Mouse (Mus musculus) lung, postnatal 10 days (tissue): ENCODE results near the gene Prr22.

Experiments used
- DNase-seq: peaks from one replicate; pipeline ENCODE4 v3.0.0; 2021

The Prr22 gene

DNA sequence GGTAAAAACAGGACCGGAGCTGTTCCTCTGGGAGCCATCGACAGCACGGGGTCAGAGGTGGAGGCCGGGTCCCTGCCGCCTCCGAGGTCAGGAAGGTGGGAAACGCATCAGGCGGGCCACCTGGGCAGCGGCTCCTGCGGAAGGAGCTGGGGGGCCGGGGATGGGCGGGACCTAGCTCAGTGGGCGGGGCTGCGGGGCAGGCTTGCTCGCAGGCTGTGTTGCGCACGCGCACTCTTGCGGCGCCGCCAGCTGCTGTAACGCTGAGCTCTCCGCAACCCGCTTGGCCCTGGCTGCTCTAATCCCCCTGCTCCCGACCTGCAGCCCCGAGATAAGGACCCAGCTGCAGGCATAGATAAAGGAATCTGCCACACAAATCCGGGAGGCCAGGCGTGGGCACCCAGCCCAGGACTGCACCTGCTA lies 8.0 kb upstream of the Prr22 start:
- DNase-seq: peak; percentile 90

DNA sequence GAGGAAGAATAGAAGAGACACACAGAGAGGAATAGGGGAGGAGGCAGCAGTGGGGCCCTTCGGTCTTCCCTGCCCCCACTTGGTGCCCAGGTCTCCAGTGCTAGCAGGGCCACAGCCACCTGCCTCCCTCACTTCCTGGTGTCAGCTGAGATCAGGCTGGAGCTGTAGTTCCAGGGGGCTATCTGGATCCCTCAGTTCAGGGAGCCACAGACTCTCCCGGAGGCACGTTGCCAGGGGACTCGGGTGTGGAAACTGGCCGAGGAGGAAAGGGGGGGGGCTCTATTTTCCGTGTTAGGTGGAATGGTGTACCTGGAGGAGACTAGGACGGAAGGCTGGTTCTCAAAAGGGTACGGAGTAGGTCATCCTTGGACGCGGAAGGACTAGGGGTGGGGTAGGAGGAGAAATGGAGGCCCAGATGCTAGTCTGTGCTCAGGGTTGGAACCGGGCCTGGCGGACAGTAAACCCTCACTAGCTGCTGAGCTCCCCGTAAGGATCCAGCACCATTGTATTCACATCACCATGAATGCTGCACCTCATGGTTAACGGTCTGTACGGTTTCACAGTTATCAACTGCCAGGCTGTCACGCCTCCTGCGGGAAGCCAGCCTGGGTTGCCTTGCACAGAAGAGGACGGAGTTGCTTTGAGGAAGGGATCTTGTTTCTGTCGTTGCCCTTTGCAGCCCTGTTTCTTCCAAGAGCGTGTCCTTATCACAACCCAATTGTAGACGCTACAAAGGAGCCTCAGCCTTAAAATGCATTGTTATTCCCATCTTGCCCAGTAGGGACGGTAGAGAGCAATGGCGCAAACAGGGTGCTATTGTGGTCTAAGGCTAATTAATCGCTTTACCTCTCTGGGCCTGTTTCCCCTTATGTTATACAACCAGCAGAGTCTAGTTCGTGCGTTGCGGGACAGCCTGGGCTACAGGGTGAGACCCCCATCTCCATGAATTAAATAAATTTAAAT lies 7.0 kb upstream of the Prr22 start:
- peak; percentile 80 for DNase-seq

DNA sequence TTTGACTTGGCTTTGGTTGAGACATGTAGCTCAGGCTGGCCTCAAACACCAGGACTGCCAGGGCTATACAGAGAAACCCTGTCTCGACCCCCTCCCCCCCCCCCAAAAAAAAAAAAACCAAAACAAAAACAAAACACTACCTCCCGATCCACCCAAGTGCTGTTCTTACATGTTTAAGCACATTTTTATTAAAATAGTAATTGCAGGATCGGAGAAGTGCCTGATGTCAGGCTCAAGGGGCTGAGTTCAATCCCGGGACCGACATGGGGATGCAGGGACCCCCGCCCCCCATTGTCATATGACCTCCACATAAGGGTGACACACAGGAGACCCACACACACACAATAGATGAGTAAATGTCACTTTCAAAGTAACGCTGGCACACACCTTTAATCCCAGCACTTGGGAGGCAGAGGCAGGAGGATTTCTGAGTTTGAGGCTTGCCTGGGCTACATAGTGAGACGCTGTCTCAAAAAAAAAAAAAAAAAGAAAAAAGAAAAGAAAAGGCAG lies 6.3 kb upstream of the Prr22 start:
- no peak for DNase-seq

DNA sequence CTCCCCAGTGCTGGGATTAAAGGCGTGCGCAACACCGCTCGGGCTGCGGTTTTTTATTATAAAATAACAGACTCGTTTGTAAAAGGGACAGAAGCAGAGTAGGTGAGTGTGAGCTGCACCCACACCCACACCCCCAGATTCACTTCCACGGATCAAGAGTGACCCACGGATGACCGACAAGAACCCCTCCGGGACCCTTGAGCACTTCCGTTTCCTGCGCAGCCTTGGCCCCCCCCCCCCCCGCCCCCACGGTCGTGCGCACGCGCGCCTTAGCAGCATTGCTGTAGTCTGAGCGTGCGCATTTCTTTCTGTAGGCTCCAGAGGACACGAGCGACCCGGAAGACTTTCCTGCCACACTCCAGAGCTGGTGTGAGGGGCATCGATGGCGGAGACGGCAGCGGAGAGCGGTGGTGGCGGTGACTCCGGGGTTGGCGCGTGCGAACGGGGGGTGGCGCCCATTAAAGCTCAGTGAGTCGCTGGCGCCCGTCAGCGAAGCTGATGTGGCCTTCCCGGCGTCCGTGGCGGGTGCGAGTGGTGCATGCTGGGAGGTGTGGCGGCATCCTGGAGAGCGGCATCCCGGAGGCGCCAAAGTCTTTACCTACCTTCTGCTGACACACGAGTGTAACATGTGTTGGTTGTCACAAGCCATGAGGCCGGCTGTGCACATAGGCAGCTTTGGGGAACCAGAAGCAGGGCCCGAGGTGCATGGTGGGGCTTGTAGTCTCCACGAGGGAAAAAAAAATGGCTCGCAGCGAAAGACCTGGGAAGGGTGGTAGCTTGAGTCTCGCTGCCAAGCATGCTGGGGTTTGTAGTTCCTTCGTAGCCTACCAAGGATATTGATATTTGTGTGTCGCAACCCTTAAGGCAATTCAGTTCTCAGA lies 5.3 kb upstream of the Prr22 start, which contains the start of gene Dus3l:
TSS of gene Dus3l (plus strand) at position 284 of the 881 bp plus-strand sequence.
- peak; percentile 91 for DNase-seq

DNA sequence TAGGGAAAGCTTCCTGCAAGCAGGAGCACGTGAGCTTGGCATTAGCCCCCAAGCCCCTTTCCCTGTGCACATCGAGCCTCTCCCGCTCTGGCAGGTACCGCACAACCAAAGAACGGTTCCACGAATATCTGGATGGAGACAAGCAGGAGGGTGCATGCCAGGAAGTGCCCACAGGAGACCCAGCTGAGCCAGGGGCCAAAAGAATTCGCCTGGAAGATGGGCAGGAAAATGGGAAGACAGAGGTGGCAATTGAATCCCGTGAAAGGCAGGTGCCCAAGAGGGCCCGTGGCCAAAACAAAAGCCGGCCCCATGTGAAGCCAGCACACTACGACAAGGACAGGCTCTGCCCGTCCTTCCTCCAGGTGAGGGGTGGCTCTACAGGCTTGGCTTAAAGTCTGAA lies 4.6 kb upstream of the Prr22 start:
- no peak for DNase-seq

DNA sequence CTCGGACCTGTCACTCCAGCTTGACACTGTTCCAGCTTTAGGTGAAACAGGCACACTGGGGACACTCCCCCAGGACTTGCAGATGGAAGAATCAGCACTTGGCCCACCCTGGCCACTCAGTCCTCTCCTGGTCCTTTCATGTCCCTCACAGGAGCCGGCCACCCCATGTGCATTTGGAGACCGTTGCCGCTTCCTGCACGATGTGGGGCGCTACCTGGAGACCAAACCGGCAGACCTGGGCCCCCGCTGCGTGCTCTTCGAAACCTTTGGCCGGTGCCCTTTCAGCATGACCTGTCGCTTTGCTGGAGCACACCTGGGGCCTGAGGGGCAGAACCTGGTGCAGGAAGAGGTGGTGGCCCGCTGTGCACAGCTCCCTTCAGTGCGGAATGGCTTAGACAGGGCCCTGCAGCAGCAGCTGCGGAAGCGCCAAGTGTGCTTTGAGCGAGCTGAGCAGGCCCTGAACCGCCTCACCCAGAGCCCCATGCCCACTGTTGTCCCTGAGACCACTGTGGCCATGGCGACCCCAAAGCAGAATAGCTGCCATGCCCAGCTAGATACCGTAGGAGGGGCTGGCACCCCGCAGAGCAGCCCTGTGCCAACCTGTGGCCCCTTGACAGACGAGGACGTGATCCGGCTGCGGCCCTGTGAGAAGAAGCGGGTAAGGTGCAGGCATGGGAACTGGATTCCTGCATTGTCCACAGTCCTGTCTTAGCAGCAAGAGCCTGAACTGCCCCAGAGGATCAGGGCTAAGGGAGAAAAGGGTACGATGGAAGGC lies 3.2 kb upstream of the Prr22 start:
- no peak for DNase-seq

DNA sequence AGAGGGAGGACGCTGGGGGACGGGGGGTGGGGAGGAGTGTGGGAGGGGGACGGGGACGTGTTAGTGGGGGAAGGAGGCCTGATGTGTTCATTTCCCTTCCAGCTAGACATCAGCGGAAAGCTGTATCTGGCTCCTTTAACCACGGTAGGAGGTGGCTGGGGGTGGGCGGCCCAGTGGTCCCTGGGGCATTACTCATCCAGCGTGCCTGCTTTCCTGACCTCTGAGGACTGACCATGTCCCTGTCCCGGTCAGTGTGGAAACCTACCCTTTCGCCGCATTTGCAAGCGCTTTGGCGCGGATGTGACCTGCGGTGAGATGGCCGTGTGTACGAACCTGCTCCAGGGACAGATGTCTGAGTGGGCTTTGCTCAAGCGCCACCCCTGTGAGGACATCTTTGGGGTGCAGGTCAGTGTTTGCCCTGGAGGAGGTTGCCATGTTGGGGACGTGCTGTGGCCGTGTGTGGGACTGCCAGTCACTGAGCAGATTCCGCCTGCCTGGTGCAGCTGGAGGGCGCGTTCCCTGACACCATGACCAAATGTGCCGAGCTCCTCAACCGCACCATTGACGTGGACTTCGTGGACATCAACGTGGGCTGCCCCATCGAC lies 2.4 kb upstream of the Prr22 start:
- DNase-seq: no peak

DNA sequence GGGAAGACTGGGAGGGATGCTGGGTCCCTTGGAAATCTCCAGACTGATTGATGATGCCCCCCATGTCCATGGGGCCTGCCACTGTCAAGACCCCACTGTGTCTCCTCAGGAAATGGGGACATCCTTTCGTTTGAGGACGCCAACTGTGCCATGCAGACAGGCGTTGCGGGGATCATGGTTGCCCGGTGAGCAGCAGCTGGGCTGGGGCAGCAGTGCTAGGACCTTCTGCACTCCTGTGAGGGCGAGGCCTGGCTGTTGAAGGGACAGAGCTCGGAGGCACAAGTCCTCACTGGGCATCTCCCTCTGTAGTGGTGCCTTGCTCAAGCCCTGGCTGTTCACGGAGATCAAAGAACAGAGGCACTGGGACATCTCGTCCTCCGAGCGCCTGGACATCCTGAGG lies 1.1 kb upstream of the Prr22 start:
- no peak for DNase-seq

DNA sequence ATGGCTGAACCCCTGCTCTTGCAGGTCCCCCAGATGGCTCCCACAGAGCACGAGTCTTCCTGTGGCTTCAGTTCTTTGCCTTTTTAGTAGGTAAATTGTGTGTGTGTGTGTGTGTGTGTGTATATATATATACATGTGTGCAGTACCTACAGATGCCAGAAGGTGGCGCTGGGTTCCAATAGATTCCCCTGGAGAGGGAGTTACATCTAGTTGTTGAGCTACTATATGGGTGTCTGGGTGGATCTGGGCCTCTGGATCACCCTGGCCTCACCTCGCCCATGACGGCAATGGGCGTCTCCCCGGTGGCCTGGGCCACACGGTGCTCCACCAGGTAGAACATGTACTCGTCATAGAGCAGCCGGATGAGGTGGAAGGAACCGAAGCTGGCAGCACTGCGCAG lies 7.5 kb downstream of the Prr22 start:
- DNase-seq: no peak

DNA sequence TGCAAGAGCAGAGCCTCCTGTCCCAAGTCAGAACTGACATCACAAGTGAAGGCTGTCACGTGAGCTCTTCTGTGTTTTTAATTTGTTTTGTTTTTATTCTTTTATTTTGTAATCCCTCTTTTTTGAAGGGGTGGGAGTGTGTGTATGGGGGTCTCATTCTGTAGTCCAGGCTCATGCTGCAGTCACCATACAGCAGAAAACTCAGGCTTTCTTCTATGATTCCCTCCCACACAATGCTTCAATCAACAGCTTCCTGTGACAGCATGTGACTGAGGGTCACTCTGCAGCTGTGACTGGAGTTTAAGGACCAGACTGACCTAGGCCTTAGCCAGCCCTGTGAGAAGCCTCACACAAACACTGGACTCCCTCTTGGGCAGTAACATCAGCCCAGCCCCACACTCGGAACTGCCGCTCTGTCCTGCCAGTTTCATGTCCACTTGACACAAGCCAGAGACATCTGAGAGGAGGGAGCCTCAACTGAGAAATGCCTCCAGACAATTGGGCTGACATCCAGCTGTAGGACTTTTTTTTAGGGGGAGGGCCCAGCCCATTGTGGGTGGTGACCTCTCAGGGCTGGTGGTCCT lies 8.8 kb downstream of the Prr22 start:
- no peak for DNase-seq

DNA sequence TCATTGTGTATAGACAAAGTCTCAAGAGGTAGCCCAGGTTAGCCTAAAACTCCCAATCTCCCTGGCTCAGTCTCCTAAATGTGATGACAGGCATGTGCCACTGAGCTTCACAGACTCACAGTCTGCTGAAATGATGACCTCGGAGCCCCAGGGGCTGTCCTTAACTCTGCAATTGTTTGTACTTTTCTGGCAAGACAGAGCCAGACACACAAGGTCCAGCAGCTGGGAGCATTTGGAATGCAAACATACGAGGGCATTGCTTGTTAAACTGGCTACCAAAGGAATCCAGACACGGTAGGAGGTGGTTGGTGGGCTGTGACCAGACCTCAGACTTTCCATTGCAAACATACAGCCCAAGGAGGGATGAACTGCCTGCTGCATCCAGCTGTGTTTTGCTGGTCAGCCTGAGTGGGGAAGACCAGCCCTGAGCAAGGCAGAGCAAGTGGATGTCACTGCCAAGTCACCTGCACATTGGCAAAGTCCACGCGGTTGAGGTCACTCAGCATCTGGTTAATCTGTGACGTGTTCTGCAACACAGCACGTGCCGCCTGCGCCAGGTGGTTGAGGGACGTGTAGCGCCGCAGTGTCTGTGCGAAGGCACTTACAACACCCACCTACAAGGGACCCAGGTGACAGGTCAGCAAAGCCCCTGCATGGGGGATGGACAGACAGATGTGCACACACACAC lies 10.4 kb downstream of the Prr22 start:
- DNase-seq: no peak

DNA sequence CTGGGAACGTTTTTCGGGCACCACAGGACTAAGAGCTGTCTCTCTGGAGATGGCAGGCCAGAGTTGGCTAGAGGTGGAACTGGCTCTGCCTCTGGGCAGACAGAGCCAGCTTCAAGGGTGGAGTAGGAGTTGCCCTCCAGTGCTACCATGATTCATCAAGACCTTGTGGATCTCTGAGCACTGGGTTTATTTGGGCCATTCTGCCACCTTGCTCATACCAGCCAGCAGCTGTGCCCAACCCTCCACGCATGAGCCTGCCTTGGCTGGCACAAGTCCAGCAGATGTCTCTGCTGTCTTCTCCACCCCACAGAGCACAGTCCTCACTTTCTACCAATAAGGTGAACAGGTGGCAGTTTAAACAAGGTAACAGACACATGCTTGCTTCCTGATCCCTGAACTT lies 18.8 kb downstream of the Prr22 start:
- no peak for DNase-seq

DNA sequence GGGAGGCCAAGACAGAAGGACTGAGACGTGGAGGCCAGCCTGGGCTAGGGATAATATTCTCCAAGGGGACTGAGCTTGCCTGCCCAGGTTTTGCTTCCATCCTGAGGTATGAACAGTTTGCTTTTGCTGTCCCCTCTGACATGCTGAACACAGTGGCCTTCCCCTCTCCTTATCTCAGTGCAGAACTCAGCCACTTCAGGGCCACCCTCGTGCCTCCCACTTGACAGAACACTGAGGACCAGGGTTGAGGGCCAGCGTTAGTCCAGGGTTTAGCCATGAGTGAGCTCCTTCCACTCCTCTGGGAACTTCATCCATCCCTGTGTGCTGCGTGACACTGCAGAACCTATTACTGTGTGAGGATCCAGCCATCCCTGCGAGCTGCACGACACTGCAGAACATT lies 19.2 kb downstream of the Prr22 start:
- no peak for DNase-seq

DNA sequence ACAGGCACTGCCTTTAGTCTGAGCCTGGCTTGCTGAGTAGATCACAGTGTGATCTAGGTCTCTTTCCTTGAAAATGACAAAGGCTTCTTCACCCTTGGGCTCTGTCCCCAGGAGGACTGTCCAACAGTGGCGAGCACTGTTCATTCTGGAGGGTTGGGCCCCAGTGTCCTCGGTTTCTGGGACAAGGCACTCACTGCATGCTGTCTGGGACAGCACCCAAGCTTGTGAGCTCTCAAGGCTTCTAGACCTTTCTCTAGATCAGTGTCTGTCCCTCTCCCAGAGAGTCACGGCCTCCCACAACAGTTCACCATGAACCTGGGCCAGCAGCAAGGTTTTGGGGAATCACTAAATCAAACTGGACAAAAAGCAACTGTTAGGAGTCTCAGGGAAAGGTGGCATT lies 22.5 kb downstream of the Prr22 start:
- DNase-seq: no peak

DNA sequence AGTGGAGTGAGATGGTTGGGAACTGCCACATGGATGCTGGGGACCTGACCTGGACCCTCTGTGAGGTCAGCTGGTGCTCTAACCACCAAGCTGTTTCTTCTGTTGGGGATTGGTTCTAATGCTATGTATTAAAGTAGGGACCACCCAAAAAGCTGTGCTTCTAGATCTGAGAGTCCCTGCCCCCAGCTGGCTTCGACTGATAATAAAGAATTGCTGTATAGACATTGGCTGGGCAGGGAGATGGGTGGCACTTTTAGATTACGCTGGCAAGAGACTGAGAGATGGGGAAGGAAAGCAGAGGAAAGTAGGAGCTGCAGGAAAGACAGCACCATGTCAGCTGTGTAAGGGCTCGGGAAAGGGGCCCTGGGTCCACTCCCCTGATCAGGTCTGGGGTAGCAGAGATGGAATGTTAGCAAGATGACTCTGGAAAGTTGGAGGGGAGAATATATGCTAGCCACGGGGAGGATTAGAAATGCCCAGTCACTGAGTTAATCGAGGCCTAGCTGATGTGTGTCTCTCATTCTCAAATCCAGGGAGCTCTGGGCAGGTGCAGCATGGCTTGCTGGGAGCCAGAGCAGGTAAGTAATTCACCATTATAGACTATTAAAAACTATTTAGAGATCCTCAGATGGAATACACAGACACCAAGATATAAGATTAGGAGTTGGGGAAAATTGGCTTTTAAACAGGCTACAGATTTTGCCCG lies 23.7 kb downstream of the Prr22 start:
- no peak for DNase-seq

DNA sequence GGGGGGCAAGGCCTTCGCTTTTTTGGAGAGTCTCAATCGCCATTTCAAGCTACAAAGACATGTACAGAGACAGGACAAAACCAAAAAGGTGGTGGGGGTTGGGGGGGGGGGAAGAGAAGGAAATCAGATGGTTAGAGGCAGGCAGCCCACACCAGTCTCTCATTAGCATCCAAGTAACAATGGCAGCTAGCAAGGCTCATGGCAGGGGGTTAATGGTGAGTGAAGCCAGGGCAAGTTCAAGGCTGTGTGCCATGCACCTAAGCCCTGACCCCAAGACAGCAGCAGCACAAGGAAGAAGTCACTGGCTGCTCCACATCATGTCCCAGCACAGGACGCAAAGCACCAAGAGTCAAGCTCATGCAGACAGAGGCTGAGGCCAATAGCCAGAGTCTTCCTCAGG lies 29.2 kb downstream of the Prr22 start:
- no peak for DNase-seq

DNA sequence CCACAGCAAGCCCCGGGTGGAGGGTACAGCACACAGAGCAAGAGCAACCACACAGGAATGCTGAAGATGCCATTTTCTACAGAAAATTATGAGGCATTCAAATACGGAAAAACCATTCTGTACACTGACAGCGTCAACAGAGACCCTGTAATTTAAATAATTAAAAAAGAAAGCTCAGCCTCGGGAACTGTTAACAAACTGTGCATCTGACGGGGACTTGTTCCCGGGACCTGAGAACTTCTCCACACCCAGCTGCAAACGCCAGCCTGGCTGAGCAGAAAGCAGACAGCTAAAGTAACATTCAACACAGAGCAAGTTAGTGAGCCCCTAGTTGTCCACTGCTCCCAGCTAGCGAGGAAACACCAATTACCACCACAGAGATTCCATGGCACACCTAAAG lies 32.0 kb downstream of the Prr22 start:
- DNase-seq: no peak

DNA sequence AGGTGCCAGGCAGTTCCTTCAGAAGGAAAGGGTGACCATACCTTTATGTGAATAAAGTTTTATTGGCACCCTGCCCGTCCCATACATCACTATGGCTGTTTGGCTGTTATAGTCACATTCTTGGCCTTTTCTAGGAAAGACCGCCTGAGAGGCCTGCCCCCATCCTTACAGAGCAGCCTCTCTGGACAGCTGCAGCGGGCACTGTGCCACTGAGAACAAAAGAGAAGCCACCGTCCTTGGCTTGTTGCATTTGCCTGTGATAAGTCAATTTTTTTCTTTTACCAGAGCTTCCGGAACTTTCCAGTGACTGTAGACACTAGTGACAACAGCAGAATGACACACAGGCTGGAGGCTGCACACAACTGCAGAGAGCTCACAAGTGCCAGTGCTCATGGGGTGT lies 34.9 kb downstream of the Prr22 start:
- no peak for DNase-seq

DNA sequence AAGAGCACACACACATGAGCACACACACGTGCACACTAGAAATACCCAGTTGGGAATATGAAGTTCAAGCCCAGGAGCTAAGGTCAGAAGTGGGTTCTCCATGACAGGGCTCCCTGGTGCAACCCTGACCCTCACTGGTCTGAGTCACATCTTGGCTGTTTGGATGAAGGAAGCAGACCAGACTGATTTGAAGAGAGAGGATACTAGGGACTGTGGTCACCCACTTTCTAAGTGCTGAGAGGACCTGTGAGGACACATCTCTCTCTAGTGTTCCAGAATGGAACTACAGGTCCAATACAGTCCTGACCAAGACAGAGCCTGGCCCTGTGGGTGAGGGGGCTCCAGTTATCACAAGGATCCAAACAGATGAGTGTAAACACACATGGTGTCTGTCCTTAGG lies 35.7 kb downstream of the Prr22 start:
- peak; percentile 32 for DNase-seq

DNA sequence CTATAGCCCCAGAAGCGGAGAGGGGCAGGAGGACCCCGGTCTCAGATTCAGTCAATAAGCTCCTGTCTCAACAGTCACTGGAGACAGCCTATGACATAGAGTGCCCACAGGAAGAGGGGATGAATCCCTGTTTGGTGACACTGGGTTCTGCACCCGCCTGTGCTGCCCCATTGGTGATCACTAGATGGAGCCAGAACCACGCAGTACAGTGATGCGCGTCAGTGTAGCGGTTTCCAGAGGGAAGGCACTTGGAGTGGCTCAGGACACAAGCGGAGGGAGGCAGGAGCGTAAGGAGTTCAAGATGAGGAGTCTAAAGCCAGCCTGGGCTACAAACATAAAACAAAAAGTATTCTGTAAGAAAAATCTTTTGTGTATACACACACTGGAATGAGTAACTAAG lies 38.5 kb downstream of the Prr22 start:
- peak; percentile 90 for DNase-seq

DNA sequence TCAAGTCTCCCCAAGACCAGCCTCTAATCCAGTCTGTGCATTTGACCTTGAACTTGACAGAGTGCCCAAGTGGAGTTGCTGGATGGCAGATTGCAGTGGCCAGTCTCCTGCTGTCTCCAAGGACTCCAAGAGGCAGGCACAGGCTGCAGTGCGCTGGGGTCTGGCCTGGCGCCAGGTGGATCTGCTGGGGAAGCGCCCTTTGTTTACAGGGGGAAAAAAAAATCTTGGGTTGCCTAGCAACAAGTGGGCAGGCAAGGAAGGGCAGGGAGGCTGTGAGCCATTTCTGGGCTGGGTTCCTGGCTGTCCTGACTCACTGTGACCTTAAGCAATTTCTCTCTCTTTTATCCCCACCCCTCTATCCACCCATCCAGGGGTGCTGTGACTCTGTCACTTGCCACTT lies 40.2 kb downstream of the Prr22 start:
- peak; percentile 94 for DNase-seq
